Mouse (Mus musculus): ENCODE data around the gene Cdk9.

- TF ChIP-seq POLR2A (IDR thresholded peaks at IDR 0.05; ENCODE audit: low read depth, low read length) (no peak), CTCF (IDR thresholded peaks at IDR 0.05; ENCODE audit: extremely low read depth, insufficient read length, insufficient replicate concordance, low read depth, low read length) (no peak)
Observed at GRCm38 (mm10) chr2:32667775-32668174, 45.1 kb downstream of the Cdk9 start.

Measured in small intestine, adult 2 months (tissue).